Mouse (Mus musculus): ENCODE measurements at regions not wholly inside any gene's neighbourhood (a gene's known extent, or its start where the extent isn't known, plus 50 kb on each side); places are given as distances from the start of the nearest gene placed in this dataset.

DNA sequence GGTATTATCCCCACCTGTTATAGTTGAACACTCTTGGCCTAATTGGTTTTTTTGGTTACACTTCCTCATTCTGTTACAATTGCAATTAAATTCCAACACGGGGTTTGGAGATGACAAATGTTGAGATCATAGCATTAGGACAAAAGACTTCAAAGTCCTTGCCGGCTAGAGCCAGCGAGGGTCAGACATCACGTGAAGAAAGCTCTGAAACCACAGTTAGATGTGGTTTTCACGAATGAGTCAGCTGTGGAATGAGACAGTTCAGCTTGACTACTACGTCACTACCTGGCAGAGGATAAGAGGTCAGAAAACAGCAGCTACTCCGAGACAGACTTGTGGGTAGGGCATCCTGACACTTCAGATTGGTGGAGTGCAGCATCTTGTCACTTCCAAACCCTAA is 55.5 kb upstream of the Trio start:
- no peak for TF ChIP-seq CTCF (IDR thresholded peaks at IDR 0.05)
- Histone ChIP-seq H3K4me2 (ENCODE audit: low read depth, low read length, poor library complexity, severe bottlenecking) (no peak overlapping the region), H3K9ac (replicated peaks; ENCODE audit: low read length, poor library complexity, severe bottlenecking) (no peak overlapping the region), H3K4me3 (ENCODE audit: low read depth, low read length) (no peak overlapping the region), H3K36me3 (ENCODE audit: insufficient read depth, low read length) (no peaks in the 10 kb centered on the region), H3K9me3 (ENCODE audit: low read length) (no peaks in the 10 kb centered on the region), H3K4me1 (ENCODE audit: insufficient read depth, low read length) (no peaks in the 10 kb centered on the region), H3K27me3 (ENCODE audit: insufficient read depth, low read length) (no peaks in the 10 kb centered on the region), H3K27ac (ENCODE audit: low read depth, low read length) (no peak overlapping the region)
- 75% methylated on average over 7 of the region's 7 CpGs for WGBS
- DNase-seq (ENCODE audit: low spot score), result no peak
- ATAC-seq (ENCODE audit: low FRiP score), result no peak

- Histone ChIP-seq H3K27me3 (ENCODE audit: insufficient read depth, low read length) (no peaks in the 10 kb centered on the region), H3K4me3 (ENCODE audit: low read depth, low read length) (no peak overlapping the region), H3K9ac (replicated peaks; ENCODE audit: low read length, poor library complexity, severe bottlenecking) (no peak overlapping the region), H3K27ac (ENCODE audit: low read depth, low read length) (no peak overlapping the region), H3K9me3 (ENCODE audit: low read length) (no peaks in the 10 kb centered on the region), H3K4me1 (ENCODE audit: insufficient read depth, low read length) (no peaks in the 10 kb centered on the region), H3K36me3 (ENCODE audit: insufficient read depth, low read length) (no peaks in the 10 kb centered on the region), H3K4me2 (ENCODE audit: low read depth, low read length, poor library complexity, severe bottlenecking) (no peak overlapping the region)
- TF ChIP-seq CTCF (IDR thresholded peaks at IDR 0.05), result no peak
- 92% methylated on average over 5 of the region's 5 CpGs for WGBS
- ATAC-seq (ENCODE audit: low FRiP score), result no peak
- DNase-seq (ENCODE audit: low spot score), result no peak
Measured at GRCm38 (mm10) chr15:28082411-28082810, 56.8 kb upstream of the Trio start.

DNA sequence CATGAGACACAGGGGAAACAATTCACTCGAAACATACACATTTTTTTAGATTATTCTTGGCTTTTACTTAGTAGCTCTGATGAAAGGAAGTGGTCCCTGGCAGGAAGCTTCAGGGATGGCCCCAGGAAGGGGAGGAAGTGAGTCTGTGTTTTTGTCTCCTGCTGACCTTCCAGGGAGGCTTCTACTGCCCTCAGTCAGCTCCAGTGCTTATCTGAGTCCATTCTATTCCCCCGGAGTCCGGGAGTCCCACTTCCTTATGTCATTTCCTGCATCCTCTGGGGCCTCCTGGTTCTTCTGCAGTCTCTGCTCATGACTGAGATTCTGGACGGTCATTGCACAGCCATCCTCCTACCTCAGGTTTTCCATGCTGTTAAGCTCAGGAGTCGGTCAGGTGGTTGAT is 80.3 kb upstream of the Trio start:
- Histone ChIP-seq H3K9ac (replicated peaks; ENCODE audit: low read length, poor library complexity, severe bottlenecking) (no peak overlapping the region), H3K9me3 (ENCODE audit: low read length) (no peaks in the 10 kb centered on the region), H3K27me3 (ENCODE audit: insufficient read depth, low read length) (no peaks in the 10 kb centered on the region), H3K4me2 (ENCODE audit: low read depth, low read length, poor library complexity, severe bottlenecking) (no peak overlapping the region), H3K36me3 (ENCODE audit: insufficient read depth, low read length) (no peaks in the 10 kb centered on the region), H3K27ac (ENCODE audit: low read depth, low read length) (no peak overlapping the region), H3K4me3 (ENCODE audit: low read depth, low read length) (no peak overlapping the region), H3K4me1 (ENCODE audit: insufficient read depth, low read length) (no peaks in the 10 kb centered on the region)
- WGBS, result 79% methylated on average over 5 of the region's 5 CpGs
- TF ChIP-seq CTCF (IDR thresholded peaks at IDR 0.05), result no peak
- ATAC-seq (ENCODE audit: low FRiP score) (no peak), DNase-seq (ENCODE audit: low spot score) (no peak)

DNA sequence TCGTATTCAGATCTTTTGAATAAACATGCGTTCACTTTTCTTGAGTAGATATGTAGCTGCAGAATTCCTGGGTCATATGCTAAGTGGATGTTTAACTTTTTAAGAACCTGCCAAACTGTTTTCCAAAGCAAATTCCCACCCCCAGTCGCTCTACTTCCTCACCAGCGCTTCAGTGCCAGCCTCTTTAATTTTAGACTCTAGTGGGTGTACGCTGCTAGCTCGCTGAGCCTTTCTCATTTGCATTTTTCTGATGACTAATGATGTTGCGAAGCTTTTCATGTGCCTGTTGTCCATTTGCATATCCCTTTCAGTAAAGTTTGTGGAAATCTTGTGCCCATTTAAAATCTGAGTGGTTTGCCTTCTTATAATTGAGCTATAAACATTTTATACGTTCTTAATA is 84.3 kb upstream of the Trio start:
- no peaks in the 10 kb centered on the region for H3K27me3 ChIP-seq (ENCODE audit: insufficient read depth, low read length)
- no peaks in the 10 kb centered on the region for H3K36me3 ChIP-seq (ENCODE audit: insufficient read depth, low read length)
- H3K9ac ChIP-seq (replicated peaks; ENCODE audit: low read length, poor library complexity, severe bottlenecking), result no peak overlapping the region
- WGBS, result 44% methylated on average over 8 of the region's 8 CpGs
- no peak overlapping the region for H3K27ac ChIP-seq (ENCODE audit: low read depth, low read length)
- DNase-seq (ENCODE audit: low spot score), result peak; percentile 14
- ATAC-seq (ENCODE audit: low FRiP score), result no peak
- TF ChIP-seq CTCF (IDR thresholded peaks at IDR 0.05), result no peak
- H3K4me3 ChIP-seq (ENCODE audit: low read depth, low read length), result no peak overlapping the region
- H3K9me3 ChIP-seq (ENCODE audit: low read length), result no peaks in the 10 kb centered on the region
- no peaks in the 10 kb centered on the region for H3K4me1 ChIP-seq (ENCODE audit: insufficient read depth, low read length)
- H3K4me2 ChIP-seq (ENCODE audit: low read depth, low read length, poor library complexity, severe bottlenecking), result no peak overlapping the region

DNA sequence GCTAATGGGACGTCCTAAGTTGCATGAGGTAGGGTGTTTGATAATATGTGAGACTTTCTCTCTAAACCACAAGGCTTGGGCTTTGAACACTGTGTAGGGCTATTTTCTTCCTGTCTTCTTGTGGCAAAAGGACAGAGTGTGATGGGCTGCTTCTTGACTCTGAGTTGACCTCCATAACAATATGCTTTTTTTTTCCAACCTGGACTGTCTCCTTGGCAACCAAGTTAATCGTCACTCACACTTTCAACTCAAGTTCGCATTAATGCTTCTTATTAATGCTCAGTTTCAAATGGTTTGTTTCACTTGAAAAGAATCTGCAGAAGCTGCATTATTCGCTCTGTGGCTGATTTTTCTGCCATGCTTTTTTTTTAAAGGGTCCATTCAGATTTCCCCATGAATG is 87.8 kb upstream of the Trio start:
- Histone ChIP-seq H3K4me3 (ENCODE audit: low read depth, low read length) (no peak overlapping the region), H3K9ac (replicated peaks; ENCODE audit: low read length, poor library complexity, severe bottlenecking) (no peak overlapping the region), H3K27ac (ENCODE audit: low read depth, low read length) (no peak overlapping the region), H3K9me3 (ENCODE audit: low read length) (no peaks in the 10 kb centered on the region), H3K4me1 (ENCODE audit: insufficient read depth, low read length) (no peaks in the 10 kb centered on the region), H3K4me2 (ENCODE audit: low read depth, low read length, poor library complexity, severe bottlenecking) (no peak overlapping the region), H3K36me3 (ENCODE audit: insufficient read depth, low read length) (no peaks in the 10 kb centered on the region), H3K27me3 (ENCODE audit: insufficient read depth, low read length) (no peaks in the 10 kb centered on the region)
- ATAC-seq (ENCODE audit: low FRiP score) (no peak), DNase-seq (ENCODE audit: low spot score) (no peak)
- WGBS, result 29% methylated on average over 4 of the region's 4 CpGs
- no peak for TF ChIP-seq CTCF (IDR thresholded peaks at IDR 0.05)

DNA sequence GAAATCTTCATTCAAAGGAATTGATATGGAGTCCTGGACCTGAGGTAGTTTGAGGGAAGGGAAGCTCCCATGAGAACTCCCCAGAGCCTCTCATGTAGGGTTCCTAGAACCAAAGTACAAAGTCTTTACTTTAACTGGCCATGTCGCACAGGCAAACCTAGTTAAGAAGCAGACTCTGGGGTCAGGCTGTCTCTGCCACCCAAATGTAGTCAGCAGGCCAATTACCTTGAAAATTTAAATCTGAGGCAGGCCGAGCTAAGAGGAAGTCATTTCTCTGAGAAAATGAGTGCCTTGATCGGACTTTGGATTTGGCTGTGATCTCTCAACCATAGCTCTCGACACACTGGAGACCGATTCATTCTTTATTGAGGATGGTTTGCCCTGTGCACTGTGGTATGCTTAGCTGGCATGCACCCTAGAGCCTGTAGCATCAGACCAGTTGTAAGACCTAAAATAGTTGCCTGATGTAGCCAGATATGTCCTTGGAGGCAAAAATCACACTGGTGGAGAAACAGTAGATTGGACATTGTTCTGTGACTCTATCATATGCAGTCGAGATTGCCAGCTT is 88.6 kb upstream of the Trio start:
- no peak overlapping the region for H3K9ac ChIP-seq (replicated peaks; ENCODE audit: low read length, poor library complexity, severe bottlenecking)
- no peaks in the 10 kb centered on the region for H3K27me3 ChIP-seq (ENCODE audit: insufficient read depth, low read length)
- TF ChIP-seq CTCF (IDR thresholded peaks at IDR 0.05), result no peak
- no peak for DNase-seq (ENCODE audit: low spot score)
- H3K36me3 ChIP-seq (ENCODE audit: insufficient read depth, low read length), result no peaks in the 10 kb centered on the region
- no peak overlapping the region for H3K4me3 ChIP-seq (ENCODE audit: low read depth, low read length)
- no peak overlapping the region for H3K4me2 ChIP-seq (ENCODE audit: low read depth, low read length, poor library complexity, severe bottlenecking)
- H3K27ac ChIP-seq (ENCODE audit: low read depth, low read length), result no peak overlapping the region
- no peak for ATAC-seq (ENCODE audit: low FRiP score)
- no peaks in the 10 kb centered on the region for H3K9me3 ChIP-seq (ENCODE audit: low read length)
- H3K4me1 ChIP-seq (ENCODE audit: insufficient read depth, low read length), result no peaks in the 10 kb centered on the region
- WGBS, result 79% methylated on average over 6 of the region's 6 CpGs
